Mouse (Mus musculus) neural tube, embryonic 12.5 days (tissue): ENCODE results near the gene Plekha6. TPM values are rescaled to one million over a fixed set of nuclear protein-coding genes. Genes with fewer than 3 reads are reported as not detected.

Experiments
- ATAC-seq: fragments of 200-750 bp; cut with Nextera tagmentation; 2 replicates; pipeline ENCODE4 v1.8.0; 2017; ENCODE audit warnings: low read depth, mild to moderate bottlenecking, moderate TSS enrichment, moderate library complexity; ENCODE audit not compliant: low FRiP score
- H3K27ac ChIP-seq: fragments of 300-500 bp; sonication (generic); 2 replicates; pipeline ENCODE4 v1.5.1; 2016
- H3K27me3 ChIP-seq: fragments of 300-500 bp; sonication (generic); replicated peaks from 2 replicates; pipeline ENCODE4 v1.6.1; 2016; ENCODE audit warnings: mild to moderate bottlenecking
- H3K36me3 ChIP-seq: fragments of 300-500 bp; sonication (generic); 2 replicates; pipeline ENCODE4 v1.6.1; 2016; ENCODE audit warnings: mild to moderate bottlenecking
- H3K4me1 ChIP-seq: fragments of 300-500 bp; sonication (generic); 2 replicates; pipeline ENCODE4 v1.6.1; 2016
- H3K4me2 ChIP-seq: fragments of 300-500 bp; sonication (generic); replicated peaks from 2 replicates; pipeline ENCODE4 v1.6.1; 2016; ENCODE audit warnings: mild to moderate bottlenecking
- H3K4me3 ChIP-seq: fragments of 300-500 bp; sonication (generic); 2 replicates; pipeline ENCODE4 v1.5.1; 2016
- H3K9ac ChIP-seq: fragments of 300-500 bp; sonication (generic); 2 replicates; pipeline ENCODE4 v1.6.1; 2016; ENCODE audit warnings: mild to moderate bottlenecking
- H3K9me3 ChIP-seq: fragments of 300-500 bp; sonication (generic); 2 replicates; pipeline ENCODE4 v1.6.1; 2016; ENCODE audit warnings: mild to moderate bottlenecking
- WGBS: fragments of 180-500 bp; shearing (Covaris S2); methylation state at CpG from one replicate; pipeline ENCODE4 v1.1.7; 2016; 5-methylcytosine and 5-hydroxymethylcytosine counted together
- polyA plus RNA-seq: library from polyadenylated mRNA; unstranded; fragments of >200 nt; fragmentation: Nextera tagmentation; extraction: Ambion mirVana; gene quantifications from 2 replicates; pipeline ENCODE4 v1.2.1, GENCODE M21; 2016

Gene Plekha6
- polyA plus RNA-seq, 1 experiment from 2014 or later, result 28.4 TPM

DNA sequence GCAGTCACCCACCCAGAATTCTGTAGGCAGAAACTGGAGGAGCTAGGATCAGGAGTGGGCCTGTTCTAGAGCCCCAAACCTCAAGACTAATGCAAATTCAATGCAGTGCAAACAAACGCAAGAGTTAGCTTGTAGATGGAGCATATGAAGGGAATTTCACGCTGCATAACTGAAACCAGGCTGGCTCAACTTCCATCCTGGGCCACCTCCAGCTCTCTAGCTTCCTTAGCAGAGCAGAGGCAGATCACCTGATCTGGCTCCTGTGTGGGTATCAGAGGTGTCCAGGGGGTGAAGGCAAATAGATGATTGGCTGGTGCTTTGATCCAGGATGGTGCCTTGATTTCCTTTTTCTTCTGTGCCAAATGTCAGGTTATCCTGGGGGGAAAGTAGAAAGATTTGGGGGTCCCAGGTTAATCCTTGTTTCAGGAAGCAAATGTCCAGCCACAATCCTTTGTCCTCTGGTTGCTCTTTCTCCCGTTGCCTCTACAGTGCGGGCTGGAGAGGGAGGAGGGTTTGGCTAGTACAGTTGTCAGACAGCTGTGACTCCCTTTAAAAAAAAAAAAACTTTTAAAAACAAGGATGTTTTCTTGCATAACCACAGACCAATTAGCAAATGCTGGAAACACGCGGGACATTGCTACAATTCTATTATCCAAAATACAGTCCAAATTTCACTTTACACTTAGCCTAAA is 75.3 kb downstream of the Plekha6 start:
- no peaks in the 10 kb centered on the region for H3K9me3 ChIP-seq
- peaks cover 16% of the 10 kb centered on the region for H3K4me1 ChIP-seq
- no peak overlapping the region for H3K9ac ChIP-seq
- no peak overlapping the region for H3K27ac ChIP-seq
- ATAC-seq, result no peak
- no peak overlapping the region for H3K4me2 ChIP-seq
- no peaks in the 10 kb centered on the region for H3K27me3 ChIP-seq
- WGBS, result 65% methylated on average over 6 of the region's 6 CpGs
- no peak overlapping the region for H3K4me3 ChIP-seq
- H3K36me3 ChIP-seq, result no peaks in the 10 kb centered on the region

DNA sequence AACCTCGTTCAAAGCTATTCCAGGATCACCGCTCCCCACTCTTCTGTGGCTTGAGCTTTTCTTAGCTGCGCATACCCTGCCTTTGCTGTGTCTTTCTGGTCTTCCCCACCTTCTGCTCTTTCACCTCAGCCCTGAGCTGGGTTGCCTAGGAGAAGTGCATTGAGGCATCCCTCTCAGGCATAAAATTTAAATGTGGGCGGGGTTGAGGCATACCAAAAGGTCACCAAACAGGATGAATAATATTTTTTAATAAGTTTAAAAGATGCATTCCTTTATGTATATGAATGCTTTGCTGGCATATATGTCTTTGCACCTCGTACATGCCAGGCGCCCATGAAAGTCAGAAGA is 75.8 kb downstream of the Plekha6 start:
- Histone ChIP-seq H3K4me3 (no peak overlapping the region), H3K9me3 (no peaks in the 10 kb centered on the region), H3K36me3 (no peaks in the 10 kb centered on the region), H3K27me3 (no peaks in the 10 kb centered on the region), H3K27ac (no peak overlapping the region), H3K4me1 (peaks cover 16% of the 10 kb centered on the region), H3K9ac (no peak overlapping the region), H3K4me2 (no peak overlapping the region)
- ATAC-seq, result no peak
- 62% methylated on average over 6 of the region's 6 CpGs for WGBS

DNA sequence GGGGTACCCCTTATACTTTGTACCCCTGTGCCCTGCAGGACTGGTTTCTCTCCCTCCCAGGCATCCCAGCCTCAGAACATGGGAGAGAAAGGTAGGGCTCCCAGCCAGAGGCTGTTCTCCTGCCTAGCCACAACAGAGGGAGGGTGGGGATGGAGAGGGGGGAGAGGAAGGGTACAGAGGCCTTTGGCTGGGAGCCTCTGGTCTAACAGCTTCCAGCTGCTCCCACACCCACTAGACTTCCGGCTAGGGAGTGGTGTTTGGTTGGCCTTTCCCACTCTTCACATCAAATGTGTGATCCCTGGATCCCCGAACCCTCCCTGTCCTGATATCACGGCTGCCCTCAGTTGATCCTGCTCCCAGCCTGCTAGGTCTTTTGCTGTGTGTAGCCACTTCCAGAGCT is 76.9 kb downstream of the Plekha6 start:
- Histone ChIP-seq H3K36me3 (no peaks in the 10 kb centered on the region), H3K9me3 (no peaks in the 10 kb centered on the region), H3K4me3 (no peak overlapping the region), H3K4me2 (no peak overlapping the region), H3K9ac (no peak overlapping the region), H3K27me3 (no peaks in the 10 kb centered on the region), H3K4me1 (peaks cover 24% of the 10 kb centered on the region), H3K27ac (no peak overlapping the region)
- WGBS, result 73% methylated on average over 3 of the region's 3 CpGs
- ATAC-seq, result no peak

DNA sequence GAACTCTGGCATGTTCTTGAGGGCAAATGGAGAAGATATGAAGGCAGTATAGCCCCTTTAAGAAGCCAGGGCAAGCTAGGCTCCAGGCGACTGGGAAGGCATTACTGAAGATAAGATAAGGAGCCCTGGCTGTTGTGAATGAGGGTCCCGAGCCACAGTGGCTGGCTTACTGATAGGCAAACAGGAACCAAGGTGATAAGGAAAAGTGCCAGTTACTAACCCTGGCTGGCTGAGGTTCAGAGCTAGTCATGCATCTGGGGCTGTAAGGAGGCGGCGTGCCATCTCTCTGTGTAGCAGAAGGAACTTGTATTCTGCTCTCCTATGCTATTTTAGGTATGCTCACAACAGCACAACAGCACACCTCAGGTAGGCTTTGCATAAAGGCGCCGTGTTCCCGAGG is 80.7 kb downstream of the Plekha6 start:
- no peak overlapping the region for H3K4me3 ChIP-seq

DNA sequence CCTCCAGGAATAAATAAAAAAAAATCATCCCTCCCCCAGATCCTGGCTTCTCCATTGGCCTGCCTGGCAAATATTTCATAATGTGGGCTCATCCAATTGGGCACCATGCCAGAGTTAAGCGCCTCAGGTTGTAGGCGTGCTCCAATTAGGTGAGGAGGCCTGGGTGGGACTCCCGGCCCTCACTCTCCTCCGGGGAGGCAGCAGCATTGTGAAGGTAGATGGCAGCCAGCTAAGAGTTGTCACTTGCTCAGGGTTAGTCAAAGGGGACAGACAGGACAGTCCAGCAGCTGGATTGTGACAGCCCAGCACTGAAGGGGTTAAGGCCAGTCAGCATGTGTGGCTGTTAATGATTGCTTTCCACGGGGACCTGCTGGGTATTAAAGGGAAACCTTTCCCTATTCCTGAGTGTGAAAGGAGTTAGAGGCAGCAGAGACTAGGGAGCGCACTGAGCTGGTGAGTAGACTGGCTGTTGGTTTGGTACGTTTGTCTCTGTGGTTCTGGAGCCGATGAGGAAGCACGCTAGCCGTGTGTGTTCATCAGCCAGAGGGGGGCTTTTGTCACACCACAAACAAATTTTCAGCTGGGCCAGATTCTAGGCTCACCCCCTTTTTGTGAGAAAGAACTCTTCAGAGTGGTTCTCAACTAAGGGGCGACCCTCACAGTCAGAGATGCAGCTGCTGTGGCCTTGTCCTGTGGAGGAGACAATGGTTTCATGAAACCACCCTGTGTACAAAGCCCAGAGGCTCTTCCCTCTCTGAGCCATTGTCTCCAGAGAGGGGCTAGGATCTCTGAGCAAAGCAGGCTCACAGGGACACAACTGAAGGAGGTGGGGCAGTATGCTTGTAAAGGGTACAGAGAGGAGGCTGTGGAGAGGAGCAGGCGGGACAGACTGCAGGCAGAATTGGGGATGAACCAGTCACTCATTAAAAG is 81.9 kb downstream of the Plekha6 start:
- no peaks in the 10 kb centered on the region for H3K27me3 ChIP-seq
- H3K4me3 ChIP-seq, result peak overlapping the region; percentile 24
- WGBS, result 20% methylated on average over 12 of the region's 12 CpGs
- ATAC-seq, result peak; percentile 79
- peaks cover 40% of the 10 kb centered on the region for H3K4me1 ChIP-seq
- no peaks in the 10 kb centered on the region for H3K36me3 ChIP-seq
- peak overlapping the region; percentile 61; the same call in 1 of the 2 replicates for H3K27ac ChIP-seq
- peak overlapping the region; percentile 51 for H3K4me2 ChIP-seq
- no peaks in the 10 kb centered on the region for H3K9me3 ChIP-seq
- H3K9ac ChIP-seq, result peak overlapping the region; percentile 39

More for the DNA sequence above, 80.7 kb downstream of the Plekha6 start:
- no peak for ATAC-seq
- no peaks in the 10 kb centered on the region for H3K9me3 ChIP-seq
- H3K36me3 ChIP-seq, result no peaks in the 10 kb centered on the region
- H3K9ac ChIP-seq, result no peak overlapping the region
- H3K4me1 ChIP-seq, result peaks cover 30% of the 10 kb centered on the region
- no peak overlapping the region for H3K27ac ChIP-seq
- WGBS, result 84% methylated on average over 7 of the region's 7 CpGs
- no peak overlapping the region for H3K4me2 ChIP-seq
- no peaks in the 10 kb centered on the region for H3K27me3 ChIP-seq

DNA sequence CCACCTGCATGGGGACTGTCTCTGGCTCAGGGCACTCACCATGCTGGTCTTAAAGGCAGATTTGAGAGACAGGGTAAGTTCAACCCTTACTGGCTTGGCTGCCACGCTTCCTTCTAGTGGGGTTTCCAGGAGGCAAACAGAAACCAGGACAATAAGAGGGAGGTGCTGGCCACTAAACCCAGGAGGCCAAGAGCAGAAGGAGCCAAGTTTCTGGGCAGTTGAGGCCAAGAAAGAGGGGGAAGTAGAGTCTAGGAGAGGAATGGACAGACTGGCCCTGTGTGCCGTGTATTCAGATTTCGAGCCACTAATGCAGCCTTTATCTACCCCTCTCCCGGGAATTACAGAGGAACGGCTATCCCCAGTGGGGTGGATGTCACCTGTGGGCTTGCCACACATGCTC is 83.2 kb downstream of the Plekha6 start:
- Histone ChIP-seq H3K4me1 (peaks cover 52% of the 10 kb centered on the region), H3K4me3 (no peak overlapping the region), H3K9ac (no peak overlapping the region; the same call in 1 of the 2 replicates), H3K4me2 (peak overlapping the region; percentile 51), H3K27me3 (no peaks in the 10 kb centered on the region), H3K27ac (no peak overlapping the region), H3K36me3 (no peaks in the 10 kb centered on the region), H3K9me3 (no peaks in the 10 kb centered on the region)
- no peak for ATAC-seq
- 79% methylated on average over 5 of the region's 5 CpGs for WGBS

DNA sequence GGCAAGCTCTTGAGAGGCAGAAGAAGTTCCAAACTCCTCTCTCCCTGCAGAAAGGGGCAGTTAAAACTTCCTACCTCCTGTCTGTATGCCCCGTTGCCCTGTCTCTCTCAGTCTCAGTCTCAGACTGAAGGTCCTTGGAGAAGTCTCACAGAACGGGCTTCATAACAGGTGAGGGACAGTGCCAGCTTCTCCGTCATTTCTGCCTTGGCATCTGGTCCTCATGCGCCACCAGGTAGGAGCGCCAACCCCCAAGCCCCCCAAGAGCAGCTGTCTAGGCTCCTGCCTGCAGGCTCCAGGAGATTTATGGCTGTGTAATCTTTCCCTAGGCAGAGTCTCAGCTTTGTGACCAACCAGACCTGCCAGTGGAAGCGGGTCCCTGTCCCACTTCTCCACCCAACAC is 86.8 kb downstream of the Plekha6 start:
- no peaks in the 10 kb centered on the region for H3K27me3 ChIP-seq
- no peak overlapping the region for H3K27ac ChIP-seq
- 0 out of 2 replicates have a peak overlapping the region, but pooled peaks have one; percentile 2 for H3K4me2 ChIP-seq
- no peaks in the 10 kb centered on the region for H3K36me3 ChIP-seq
- peaks cover 74% of the 10 kb centered on the region for H3K4me1 ChIP-seq
- ATAC-seq, result no peak
- 83% methylated on average over 6 of the region's 6 CpGs for WGBS
- H3K4me3 ChIP-seq, result no peak overlapping the region
- no peak overlapping the region for H3K9ac ChIP-seq
- H3K9me3 ChIP-seq, result no peaks in the 10 kb centered on the region

DNA sequence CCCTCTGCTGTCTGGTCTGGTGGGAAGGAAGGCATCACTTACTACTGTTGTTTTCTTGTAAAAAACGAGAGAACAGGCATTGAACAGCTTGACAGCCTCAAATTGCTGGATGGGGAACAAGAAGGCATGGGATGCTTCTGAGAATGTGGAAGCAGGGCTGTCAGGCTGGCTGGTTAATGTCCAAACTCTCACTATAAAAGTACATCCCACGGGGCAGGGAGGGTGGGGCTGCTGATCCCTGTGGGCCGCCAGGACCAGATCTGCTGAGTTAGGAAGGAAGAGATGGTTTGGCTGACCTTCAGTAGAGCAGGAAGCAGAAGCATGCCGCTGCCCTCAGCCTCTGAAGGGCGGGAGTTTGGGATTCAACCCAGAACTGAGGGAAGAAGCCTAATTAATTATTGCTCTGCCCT is 87.6 kb downstream of the Plekha6 start:
- no peaks in the 10 kb centered on the region for H3K9me3 ChIP-seq
- H3K9ac ChIP-seq, result no peak overlapping the region
- no peak overlapping the region for H3K27ac ChIP-seq
- no peak overlapping the region for H3K4me3 ChIP-seq
- H3K4me2 ChIP-seq, result no peak overlapping the region
- no peaks in the 10 kb centered on the region for H3K27me3 ChIP-seq
- peaks cover 74% of the 10 kb centered on the region for H3K4me1 ChIP-seq
- ATAC-seq, result no peak
- WGBS, result 27% methylated on average over 5 of the region's 5 CpGs
- no peaks in the 10 kb centered on the region for H3K36me3 ChIP-seq

DNA sequence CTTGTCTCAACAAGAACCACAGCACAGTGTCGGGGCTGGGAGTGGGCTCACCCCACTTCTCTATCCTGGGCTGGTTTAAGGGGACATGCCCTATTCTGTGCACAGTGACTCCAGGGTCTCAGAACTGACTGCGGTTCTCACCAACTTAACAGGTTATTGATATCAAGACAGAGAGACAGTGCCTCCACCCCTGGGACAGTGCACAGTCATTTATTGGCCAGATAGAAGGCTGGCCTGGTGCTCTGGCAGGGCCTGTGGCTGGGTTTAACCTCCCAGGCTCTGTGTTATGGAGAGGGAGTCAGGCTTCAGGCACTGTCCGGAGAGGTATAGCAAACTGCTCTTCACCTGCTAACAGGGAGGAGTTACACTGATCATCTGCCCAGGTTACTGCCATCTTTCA is 88.2 kb downstream of the Plekha6 start:
- Histone ChIP-seq H3K27ac (no peak overlapping the region), H3K4me3 (no peak overlapping the region), H3K36me3 (no peaks in the 10 kb centered on the region), H3K4me1 (peaks cover 69% of the 10 kb centered on the region), H3K27me3 (no peaks in the 10 kb centered on the region), H3K9me3 (no peaks in the 10 kb centered on the region), H3K9ac (no peak overlapping the region), H3K4me2 (no peak overlapping the region)
- ATAC-seq, result no peak
- WGBS, result 81% methylated on average over 3 of the region's 3 CpGs

DNA sequence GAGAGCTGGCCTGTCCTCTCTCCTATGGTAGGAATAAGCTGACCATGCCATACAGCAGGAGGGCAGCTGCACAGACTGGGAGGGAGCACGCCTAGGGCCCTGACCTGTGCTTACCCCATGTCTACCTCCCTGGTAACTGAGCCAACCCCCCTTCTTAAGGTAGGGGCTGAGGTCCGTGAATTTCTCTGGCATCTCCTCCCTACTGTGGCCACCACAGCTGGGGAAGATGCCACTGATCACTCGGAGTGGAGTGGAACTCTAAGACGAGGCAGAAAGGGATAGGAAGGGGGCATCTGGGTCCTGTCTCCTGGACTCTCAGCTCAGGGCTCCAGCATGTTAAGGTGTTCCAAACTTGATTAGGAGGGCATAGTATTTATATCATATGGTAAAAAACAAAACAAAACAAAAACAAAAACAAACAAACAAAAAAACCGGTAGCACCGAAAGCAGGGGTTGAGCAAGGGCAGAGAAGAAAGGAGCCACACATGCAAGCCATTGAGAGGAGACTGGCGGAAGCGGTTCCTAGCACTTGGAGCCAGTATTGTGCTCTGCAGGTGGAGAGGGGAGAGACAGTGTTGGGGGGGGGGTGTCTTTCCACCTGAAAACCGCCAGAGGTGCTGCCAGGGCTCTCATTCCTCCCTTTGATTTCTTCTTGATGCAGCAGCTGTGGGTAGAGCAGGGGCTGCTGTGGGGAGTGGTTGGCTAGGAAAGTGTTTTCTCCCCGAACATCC is 89.0 kb downstream of the Plekha6 start:
- H3K4me1 ChIP-seq, result peaks cover 62% of the 10 kb centered on the region
- no peak overlapping the region for H3K4me3 ChIP-seq
- no peak for ATAC-seq
- H3K4me2 ChIP-seq, result no peak overlapping the region
- no peak overlapping the region for H3K9ac ChIP-seq
- 61% methylated on average over 10 of the region's 10 CpGs for WGBS
- no peaks in the 10 kb centered on the region for H3K36me3 ChIP-seq
- H3K27ac ChIP-seq, result no peak overlapping the region
- H3K9me3 ChIP-seq, result no peaks in the 10 kb centered on the region
- H3K27me3 ChIP-seq, result no peaks in the 10 kb centered on the region

DNA sequence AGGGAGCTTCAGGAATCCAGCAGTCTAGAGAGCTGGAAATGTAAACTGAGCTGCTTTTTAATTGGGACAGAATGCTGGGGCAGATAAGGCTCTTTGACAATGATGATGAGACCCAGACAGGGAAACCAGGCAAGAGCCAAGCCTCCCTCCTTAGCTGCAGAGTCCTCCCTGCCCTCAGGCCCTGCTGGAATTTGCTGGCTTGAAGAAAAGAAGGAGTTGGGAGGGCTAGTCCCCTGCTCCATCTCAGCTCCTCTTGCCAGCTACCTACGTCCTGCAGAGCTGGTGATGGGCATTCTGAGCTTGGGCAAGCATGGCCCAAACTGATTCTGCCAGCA is 89.5 kb downstream of the Plekha6 start:
- WGBS, result 81% methylated on average over 1 of the region's 1 CpGs
- ATAC-seq, result no peak
- Histone ChIP-seq H3K4me3 (no peak overlapping the region), H3K27me3 (no peaks in the 10 kb centered on the region), H3K9ac (no peak overlapping the region), H3K36me3 (no peaks in the 10 kb centered on the region), H3K4me1 (peaks cover 61% of the 10 kb centered on the region), H3K27ac (no peak overlapping the region), H3K4me2 (no peak overlapping the region), H3K9me3 (no peaks in the 10 kb centered on the region)

DNA sequence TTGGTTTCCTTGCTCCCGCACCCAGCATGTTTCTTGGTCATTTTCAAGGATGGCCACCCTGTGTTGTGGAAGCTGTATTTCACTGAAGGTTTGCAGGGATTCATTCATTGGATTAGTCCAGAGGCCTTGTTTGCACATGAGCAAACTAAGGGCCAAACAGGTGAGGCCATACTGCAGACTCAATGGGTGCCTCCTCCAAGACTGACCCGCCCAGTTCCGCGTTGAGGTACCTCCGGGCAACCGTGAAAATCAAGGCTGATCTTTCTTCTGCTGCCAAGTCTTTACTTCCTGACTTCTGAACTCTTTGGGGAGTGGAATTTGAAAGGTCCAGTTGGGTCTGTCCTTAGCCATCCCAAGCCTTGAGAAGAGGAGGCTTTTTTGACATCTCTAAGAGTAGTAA is 90.2 kb downstream of the Plekha6 start:
- Histone ChIP-seq H3K27me3 (no peaks in the 10 kb centered on the region), H3K36me3 (no peaks in the 10 kb centered on the region), H3K27ac (no peak overlapping the region), H3K4me2 (no peak overlapping the region), H3K4me3 (no peak overlapping the region), H3K9me3 (no peaks in the 10 kb centered on the region), H3K9ac (no peak overlapping the region), H3K4me1 (peaks cover 61% of the 10 kb centered on the region)
- WGBS, result 86% methylated on average over 6 of the region's 6 CpGs
- no peak for ATAC-seq
